Mouse (Mus musculus) central nervous system, embryonic 11.5 days (tissue): ENCODE data around the gene Olfr1246. TPM values are rescaled to one million over a fixed set of nuclear protein-coding genes. Genes with fewer than 3 reads are reported as not detected.

Source experiments
- polyA plus RNA-seq: library from polyadenylated mRNA; depleted of rRNA; stranded (reverse); fragments of >200 nt; gene quantifications from 2 replicates; pipeline ENCODE4 v1.2.3, GENCODE M21; 2012; rRNA removed

Gene Olfr1246
- polyA plus RNA-seq: not detected in 2 replicates

DNA sequence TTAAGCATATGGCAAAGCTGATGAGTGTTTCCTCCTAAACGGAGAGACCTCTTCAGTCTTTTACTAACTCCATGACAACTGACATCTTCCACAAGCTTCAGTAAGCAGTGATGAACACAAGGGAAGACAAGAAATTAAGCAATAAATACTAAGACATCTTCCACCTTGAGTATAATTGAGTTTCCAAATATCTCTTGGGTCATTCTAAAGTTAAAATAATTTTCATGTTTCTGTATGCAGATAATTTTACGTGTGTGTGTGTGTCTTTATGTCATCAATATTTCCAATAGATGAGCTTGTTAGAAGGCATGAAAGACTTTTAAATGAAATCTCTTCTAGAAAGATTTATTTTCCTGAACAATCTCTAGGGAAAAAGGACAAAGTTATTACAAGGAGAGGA, at the start of gene Olfr1246:
TSS of gene Olfr1246 (minus strand) at position 101 of the 400 bp plus-strand sequence.

DNA sequence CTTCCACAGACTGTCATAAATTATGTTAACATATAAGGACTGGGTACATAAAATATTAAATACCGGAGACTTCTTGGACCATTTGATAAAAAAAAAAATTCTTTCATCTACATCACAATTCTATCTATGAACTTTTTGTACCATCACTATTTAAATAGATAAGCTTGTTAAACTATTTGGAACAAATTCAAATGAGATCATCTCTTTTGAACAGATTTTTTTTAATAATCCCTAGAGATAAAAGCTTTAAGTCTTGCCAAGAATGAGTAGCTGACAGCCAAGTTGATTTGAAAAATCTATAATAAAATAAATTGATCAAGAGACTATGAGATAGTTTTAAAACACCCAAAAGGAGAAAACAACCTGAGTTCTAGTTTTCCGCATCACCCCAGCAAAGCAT, 41.9 kb upstream of the Olfr1246 start, which contains the start of gene Olfr1249:
TSS of gene Olfr1249 (minus strand) at position 101 of the 400 bp plus-strand sequence.

DNA sequence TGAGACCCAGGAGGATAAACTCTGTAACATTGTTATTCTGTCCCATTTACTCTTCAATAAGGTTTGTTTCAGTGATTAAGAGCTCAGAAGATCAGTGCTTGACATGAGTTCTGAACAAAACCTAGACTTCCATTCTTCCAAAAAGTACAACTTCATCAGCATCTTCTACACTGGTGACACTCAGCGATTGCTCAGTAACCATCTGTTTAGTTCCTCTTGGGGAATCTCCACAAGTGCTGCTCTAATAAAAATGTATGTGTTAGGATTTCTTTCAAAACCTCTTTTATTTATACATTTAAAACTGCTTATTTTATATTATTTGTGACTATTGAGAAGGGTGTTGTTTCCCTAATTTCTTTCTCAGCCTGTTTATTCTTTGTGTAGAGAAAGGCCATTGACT, 25.2 kb upstream of the Olfr1246 start, which contains the start of gene Olfr1248:
TSS of gene Olfr1248 (minus strand) at position 101 of the 400 bp plus-strand sequence.

DNA sequence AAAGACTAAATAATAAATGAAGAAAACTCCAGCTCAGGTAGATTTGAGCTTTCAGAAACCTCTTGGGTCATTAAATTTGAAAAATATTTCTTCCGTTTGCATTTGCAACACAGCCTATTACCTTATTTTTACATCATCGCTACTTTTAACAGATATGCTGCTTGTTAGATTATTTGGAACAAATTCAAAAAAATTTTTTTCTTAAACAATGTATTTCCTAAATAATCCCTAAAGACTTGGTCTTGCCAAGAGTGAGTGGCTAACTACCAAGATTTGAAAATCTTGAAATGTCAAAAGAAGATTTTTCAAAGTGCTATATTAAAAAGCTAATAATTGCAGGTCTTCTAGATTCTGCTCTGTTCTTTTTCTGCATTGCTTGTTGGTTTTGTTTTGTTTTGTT, 21.1 kb upstream of the Olfr1246 start, which contains the start of gene Olfr1247:
TSS of gene Olfr1247 (minus strand) at position 101 of the 400 bp plus-strand sequence.

DNA sequence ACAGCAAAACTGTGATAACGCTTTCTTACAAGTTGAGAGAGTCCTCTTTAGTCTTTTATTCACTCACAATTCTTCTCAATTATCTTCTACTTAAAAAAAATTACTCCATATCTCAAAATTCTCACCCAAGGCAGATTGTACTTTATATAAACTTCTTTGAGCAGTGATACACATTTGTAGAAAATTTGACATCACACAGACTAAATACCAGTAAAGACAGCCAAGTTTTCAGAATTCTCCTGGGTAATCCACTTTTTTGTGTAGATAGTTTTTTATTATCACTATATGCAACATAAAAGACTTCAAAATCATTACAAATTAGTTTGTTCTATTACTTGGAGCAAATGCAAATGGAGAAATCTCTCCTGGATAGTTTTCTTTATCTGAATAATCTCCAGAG, 14.6 kb downstream of the Olfr1246 start, which contains the start of gene Olfr1245:
TSS of gene Olfr1245 (minus strand) at position 101 of the 400 bp plus-strand sequence.

Other genes with a start within 250 kb of the Olfr1246 start
- gene Olfr1234, start 228.3 kb downstream of the Olfr1246 start, polyA plus RNA-seq: not detected in 2 replicates
- gene Olfr1238, start 183.5 kb downstream of the Olfr1246 start, polyA plus RNA-seq: not detected in 2 replicates
- gene Olfr1239, start 172.8 kb downstream of the Olfr1246 start, polyA plus RNA-seq: not detected in 2 replicates
- gene Olfr1240, start 150.2 kb downstream of the Olfr1246 start, polyA plus RNA-seq: not detected in 2 replicates
- not detected in 2 replicates for gene Olfr1241, start 106.0 kb downstream of the Olfr1246 start, polyA plus RNA-seq
- not detected in 2 replicates for gene Olfr1242, start 94.8 kb downstream of the Olfr1246 start, polyA plus RNA-seq
- gene Olfr1243, start 61.7 kb downstream of the Olfr1246 start, polyA plus RNA-seq: not detected in 2 replicates
- not detected in 2 replicates for gene Olfr1245, start 14.7 kb downstream of the Olfr1246 start, polyA plus RNA-seq
- not detected in 2 replicates for gene Olfr1247, start 21.0 kb upstream of the Olfr1246 start, polyA plus RNA-seq
- not detected in 2 replicates for gene Olfr1248, start 25.1 kb upstream of the Olfr1246 start, polyA plus RNA-seq
- gene Olfr1249, start 41.8 kb upstream of the Olfr1246 start, polyA plus RNA-seq: not detected in 2 replicates
- not detected in 2 replicates for gene Olfr1250, start 68.3 kb upstream of the Olfr1246 start, polyA plus RNA-seq
- not detected in 2 replicates for gene Olfr1251, start 78.8 kb upstream of the Olfr1246 start, polyA plus RNA-seq
- not detected in 2 replicates for gene Olfr1252, start 131.9 kb upstream of the Olfr1246 start, polyA plus RNA-seq
- gene Olfr1253, start 163.9 kb upstream of the Olfr1246 start, polyA plus RNA-seq: not detected in 2 replicates
- gene Olfr1254, start 200.5 kb upstream of the Olfr1246 start, polyA plus RNA-seq: not detected in 2 replicates
- gene Olfr1255, start 218.9 kb upstream of the Olfr1246 start, polyA plus RNA-seq: not detected in 2 replicates
- not detected in 2 replicates for gene Olfr1256, start 248.4 kb upstream of the Olfr1246 start, polyA plus RNA-seq